Mouse (Mus musculus) heart, postnatal 4 days (tissue): ENCODE data around the gene Fign. TPM values are rescaled to one million over a fixed set of nuclear protein-coding genes. Genes with fewer than 3 reads are reported as not detected.

ENCODE experiments used
- DNase-seq: peaks from one replicate; pipeline ENCODE4 v3.0.0; 2021
- total RNA-seq, 2 experiments: library from RNA; stranded (reverse); gene quantifications; 2 replicates each; pipeline ENCODE4 v1.2.3; 2021

Fign gene
- total RNA-seq, 2 experiments from 2014 or later = 8.5 to 10.7 TPM

GRCm38 (mm10) chr2:64059477-64059876 is 38.4 kb downstream of the Fign start:
- DNase-seq = no peak

- no peak for DNase-seq
Observed at GRCm38 (mm10) chr2:64048142-64048541, 49.7 kb downstream of the Fign start.

- DNase-seq = peak; percentile 50
Observed at GRCm38 (mm10) chr2:64043099-64043498, 54.7 kb downstream of the Fign start.

- no peak for DNase-seq
Observed at GRCm38 (mm10) chr2:64035393-64035792, 62.4 kb downstream of the Fign start.

- DNase-seq = no peak
Observed at GRCm38 (mm10) chr2:64033871-64034270, 64.0 kb downstream of the Fign start.

- DNase-seq = no peak
Observed at GRCm38 (mm10) chr2:64025961-64026360, 71.9 kb downstream of the Fign start.

GRCm38 (mm10) chr2:63994304-63995023 is 103.4 kb downstream of the Fign start:
- no peak for DNase-seq

GRCm38 (mm10) chr2:63985426-63985825 is 112.4 kb downstream of the Fign start:
- no peak for DNase-seq

GRCm38 (mm10) chr2:63982351-63982751 is 115.5 kb downstream of the Fign start:
- peak; percentile 60 for DNase-seq

- no peak for DNase-seq
Observed at GRCm38 (mm10) chr2:63981449-63981848, 116.4 kb downstream of the Fign start.

GRCm38 (mm10) chr2:63969633-63970032 is 128.2 kb downstream of the Fign start:
- no peak for DNase-seq

- no peak for DNase-seq
Observed at GRCm38 (mm10) chr2:63931041-63931440, 166.8 kb downstream of the Fign start.

GRCm38 (mm10) chr2:63926481-63927097 is 171.2 kb downstream of the Fign start:
- DNase-seq = no peak

- DNase-seq = no peak
Observed at GRCm38 (mm10) chr2:63925721-63926235, 172.1 kb downstream of the Fign start.
